Mouse (Mus musculus): ENCODE results near the gene Ctbp2.

Gene Ctbp2

GRCm38 (mm10) chr7:133123999-133124700 is at the start of gene Ctbp2:
Gene Ctbp2 (minus strand): TSS chr7:133124354.
- DNase-seq (ENCODE audit: low read depth, low spot score) = peak; percentile 86

- no peak for DNase-seq (ENCODE audit: low read depth, low spot score)
Measured at GRCm38 (mm10) chr7:133171403-133172032, 47.4 kb upstream of the Ctbp2 start.

GRCm38 (mm10) chr7:133168928-133169327 is 44.8 kb upstream of the Ctbp2 start:
- no peak for DNase-seq (ENCODE audit: low read depth, low spot score)

- DNase-seq (ENCODE audit: low read depth, low spot score) = no peak
Measured at GRCm38 (mm10) chr7:133167903-133168302, 43.7 kb upstream of the Ctbp2 start.

- DNase-seq (ENCODE audit: low read depth, low spot score) = no peak
Measured at GRCm38 (mm10) chr7:133164770-133165169, 40.6 kb upstream of the Ctbp2 start.

- DNase-seq (ENCODE audit: low read depth, low spot score) = no peak
Measured at GRCm38 (mm10) chr7:133163011-133163410, 38.9 kb upstream of the Ctbp2 start.

GRCm38 (mm10) chr7:133162131-133162530 is 38.0 kb upstream of the Ctbp2 start:
- no peak for DNase-seq (ENCODE audit: low read depth, low spot score)

GRCm38 (mm10) chr7:133161362-133162080 is 37.4 kb upstream of the Ctbp2 start:
- no peak for DNase-seq (ENCODE audit: low read depth, low spot score)

- DNase-seq (ENCODE audit: low read depth, low spot score) = no peak
Measured at GRCm38 (mm10) chr7:133159519-133159918, 35.4 kb upstream of the Ctbp2 start.

- no peak for DNase-seq (ENCODE audit: low read depth, low spot score)
Measured at GRCm38 (mm10) chr7:133155621-133156020, 31.5 kb upstream of the Ctbp2 start.

- DNase-seq (ENCODE audit: low read depth, low spot score) = no peak
Measured at GRCm38 (mm10) chr7:133154846-133155245, 30.7 kb upstream of the Ctbp2 start.

- no peak for DNase-seq (ENCODE audit: low read depth, low spot score)
Measured at GRCm38 (mm10) chr7:133139689-133140336, 15.7 kb upstream of the Ctbp2 start.

GRCm38 (mm10) chr7:133133552-133133951 is 9.4 kb upstream of the Ctbp2 start:
- no peak for DNase-seq (ENCODE audit: low read depth, low spot score)

GRCm38 (mm10) chr7:133132702-133133101 is 8.5 kb upstream of the Ctbp2 start:
- DNase-seq (ENCODE audit: low read depth, low spot score) = no peak

- DNase-seq (ENCODE audit: low read depth, low spot score) = no peak
Measured at GRCm38 (mm10) chr7:133124701-133125485, 739 bp upstream of the Ctbp2 start.

- peak; percentile 84 for DNase-seq (ENCODE audit: low read depth, low spot score)
Measured at GRCm38 (mm10) chr7:133123244-133123998, 733 bp downstream of the Ctbp2 start, which contains the start of gene Fgfr2. Gene Fgfr2 (minus strand): TSS chr7:133123350.

GRCm38 (mm10) chr7:133122379-133123243 is 1.5 kb downstream of the Ctbp2 start:
- peak; percentile 73 for DNase-seq (ENCODE audit: low read depth, low spot score)

GRCm38 (mm10) chr7:133121661-133122378 is 2.3 kb downstream of the Ctbp2 start:
- peak; percentile 48 for DNase-seq (ENCODE audit: low read depth, low spot score)

- no peak for DNase-seq (ENCODE audit: low read depth, low spot score)
Measured at GRCm38 (mm10) chr7:133121080-133121607, 3.0 kb downstream of the Ctbp2 start.

All from mesoderm, embryonic 11.5 days (tissue).